23 mouse cellular contexts compared by ENCODE assay signal in genomic region chr5:22027240-22027875, GRCm38 (mm10).
A peak's percentile ranks its signal among the peaks of the same experiment; 100 is the strongest.
DNase-seq lines count a peak whose midpoint lies in the region; ATAC-seq lines count a peak whose summit lies in the region.
"Had no signal": no experiment of that assay in that cellular context is flagged by ENCODE, and none has a peak within 500 bp of the region (broad histone marks: within the 10 kb centered on the region; RNA-seq: fewer than 3 reads in every experiment).

No protein-coding gene starts in this region.

- H3K4me3 ChIP-seq in midbrain, embryonic 16.5 days (ENCODE audit: low read depth, low read length) = no peak overlapping the region
- H3K4me3 ChIP-seq: forebrain, embryonic 10.5 days; forebrain, embryonic 13.5 days; hindbrain, embryonic 10.5 days; hindbrain, embryonic 13.5 days had no signal

- H3K27ac ChIP-seq in midbrain, embryonic 16.5 days (ENCODE audit: low read length) = no peak overlapping the region
- H3K27ac ChIP-seq: forebrain, embryonic 10.5 days; forebrain, embryonic 13.5 days; hindbrain, embryonic 10.5 days; hindbrain, embryonic 13.5 days had no signal

- WGBS in midbrain, embryonic 16.5 days = 89% methylated on average over 6 of the region's 6 CpGs

- H3K9me3 ChIP-seq in midbrain, embryonic 16.5 days (replicated peaks; ENCODE audit: control insufficient read depth, low read length, poor library complexity, severe bottlenecking) = no peaks in the 10 kb centered on the region
- H3K9me3 ChIP-seq: forebrain, embryonic 10.5 days; forebrain, embryonic 13.5 days; hindbrain, embryonic 10.5 days; hindbrain, embryonic 13.5 days had no signal

- no peaks in the 10 kb centered on the region for H3K36me3 ChIP-seq in splenic B cell, adult 2 months (ENCODE audit: control insufficient read depth, insufficient read depth, low read length, poor library complexity, severe bottlenecking)
- H3K36me3 ChIP-seq in midbrain, embryonic 16.5 days (ENCODE audit: control insufficient read depth, insufficient read depth, low read length) = no peaks in the 10 kb centered on the region
- H3K36me3 ChIP-seq: forebrain, embryonic 10.5 days; hindbrain, embryonic 10.5 days; hindbrain, embryonic 13.5 days had no signal

- ATAC-seq in midbrain, embryonic 16.5 days = no peak
- ATAC-seq: activated CD4-positive, CD25-positive, alpha-beta regulatory T cell, adult 4 months; CD4-positive, CD25-positive, alpha-beta regulatory T cell, adult 4 months; forebrain, embryonic 13.5 days; forebrain, embryonic 16.5 days; hindbrain, embryonic 16.5 days had no signal

- intact Hi-C loops in heart, postnatal 25 days (cut with DNase I) = no loop called here

- peak; percentile 44 for DNase-seq in heart, adult 11 months
- no peak for DNase-seq in heart, postnatal 25 days (ENCODE audit: low spot score)
- DNase-seq in spleen, postnatal 36 days (ENCODE audit: low spot score in 2 of 2) = peak; percentile 29 to 33
- DNase-seq in spleen, adult 12 weeks (ENCODE audit: low spot score) = no peak
- peak; percentile 77 for DNase-seq in splenic B cell, adult 2 months (ENCODE audit: low read depth, low spot score)
- DNase-seq: adrenal gland, adult 8-10 months; adrenal gland, postnatal 25 days; cerebellum, adult 11-12 months; cerebellum, adult 8-10 months; cerebellum, postnatal 14 days; gastrocnemius, postnatal 10 days; gastrocnemius, postnatal 36 days; heart, postnatal 36 days had no signal

- H3K9ac ChIP-seq in midbrain, embryonic 16.5 days (ENCODE audit: low read depth, low read length) = no peak overlapping the region
- H3K9ac ChIP-seq: forebrain, embryonic 13.5 days; hindbrain, embryonic 13.5 days had no signal

- H3K4me1 ChIP-seq in midbrain, embryonic 16.5 days (ENCODE audit: control insufficient read depth, insufficient read depth, low read length) = no peaks in the 10 kb centered on the region
- H3K4me1 ChIP-seq: forebrain, embryonic 13.5 days had no signal

- H3K4me2 ChIP-seq in midbrain, embryonic 16.5 days (ENCODE audit: low read length) = no peak overlapping the region
- H3K4me2 ChIP-seq: forebrain, embryonic 13.5 days; heart, embryonic 11.5 days; hindbrain, embryonic 13.5 days had no signal

- no peaks in the 10 kb centered on the region for H3K27me3 ChIP-seq in splenic B cell, adult 2 months (ENCODE audit: control insufficient read depth, insufficient read depth, low read length, poor library complexity, severe bottlenecking)
- no peaks in the 10 kb centered on the region for H3K27me3 ChIP-seq in midbrain, embryonic 16.5 days (ENCODE audit: control insufficient read depth, insufficient read depth, low read depth, low read length)
- H3K27me3 ChIP-seq: forebrain, embryonic 13.5 days had no signal

Comparison
In these comparisons a context has a peak if more than half of its experiments do, and no peak if none do; other contexts are left out.
1. DNase-seq: peak in heart, adult 11 months (single experiment), spleen, postnatal 36 days (2 of 2) and splenic B cell, adult 2 months (single experiment); none in heart, postnatal 25 days (single experiment) and spleen, adult 12 weeks (single experiment).